Mouse (Mus musculus): ENCODE measurements around the gene Grik2.
"Not testable (repeated sequence)": the region's sequence is repeated elsewhere in the genome, so short reads cannot be mapped to it uniquely, and the experiment has no call there.

Grik2 gene

DNA sequence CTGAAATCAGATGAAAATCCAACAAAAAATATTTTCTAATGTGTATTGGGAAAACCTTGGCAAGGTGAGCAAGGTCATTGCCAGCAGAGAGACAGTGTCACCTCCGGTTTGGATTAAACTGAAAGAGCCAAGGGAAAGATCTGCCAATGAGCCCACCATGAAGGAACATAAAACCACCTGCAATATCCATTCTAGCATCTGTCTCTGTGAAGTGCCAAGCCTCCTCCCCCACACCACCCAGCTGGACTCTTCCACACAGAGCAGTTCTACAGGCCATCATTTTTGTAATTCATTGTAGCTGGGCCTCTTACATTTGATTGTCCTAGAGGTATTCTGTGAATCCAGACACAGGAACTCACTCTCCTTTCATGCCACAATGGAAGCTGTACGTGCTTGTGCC is 148.7 kb downstream of the Grik2 start:
- no peak for DNase-seq

DNA sequence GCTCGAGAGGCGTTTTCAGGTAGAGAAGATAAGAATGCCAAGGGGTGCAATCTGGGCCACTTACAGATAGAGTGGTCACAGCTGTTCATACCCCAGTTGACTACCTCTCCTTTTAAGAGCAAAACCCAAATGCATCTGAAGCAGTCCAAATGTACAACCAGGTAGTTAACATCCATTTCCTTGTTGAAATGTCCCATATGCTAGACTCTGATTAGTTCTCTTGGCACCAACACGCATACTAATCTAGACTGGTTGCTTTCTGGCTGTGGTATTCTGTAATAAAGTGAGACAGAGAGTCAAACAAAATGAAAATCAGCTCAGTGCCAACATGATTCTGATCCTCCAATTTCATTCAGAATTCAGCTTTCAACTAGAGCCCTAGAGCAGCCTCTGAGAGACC is 164.6 kb downstream of the Grik2 start:
- no peak for DNase-seq

DNA sequence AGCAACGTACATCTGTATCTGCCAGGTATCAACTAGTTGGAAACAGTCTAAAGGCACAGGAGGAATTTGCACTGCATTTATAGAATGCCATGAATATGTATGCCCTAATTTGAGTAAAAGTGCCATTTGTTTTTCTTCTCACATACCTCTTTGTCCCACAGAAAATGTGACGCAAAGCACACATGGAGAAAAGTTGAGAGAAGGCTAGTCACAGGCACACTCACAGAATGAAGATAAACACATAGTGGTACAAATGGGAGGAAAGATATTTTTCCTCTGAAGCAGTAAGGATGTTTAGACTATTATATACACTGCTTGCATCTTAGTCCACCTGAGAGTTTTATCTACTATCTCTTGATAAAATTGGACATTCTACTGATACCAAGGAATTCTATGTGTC is 190.9 kb downstream of the Grik2 start:
- DNase-seq: no peak

DNA sequence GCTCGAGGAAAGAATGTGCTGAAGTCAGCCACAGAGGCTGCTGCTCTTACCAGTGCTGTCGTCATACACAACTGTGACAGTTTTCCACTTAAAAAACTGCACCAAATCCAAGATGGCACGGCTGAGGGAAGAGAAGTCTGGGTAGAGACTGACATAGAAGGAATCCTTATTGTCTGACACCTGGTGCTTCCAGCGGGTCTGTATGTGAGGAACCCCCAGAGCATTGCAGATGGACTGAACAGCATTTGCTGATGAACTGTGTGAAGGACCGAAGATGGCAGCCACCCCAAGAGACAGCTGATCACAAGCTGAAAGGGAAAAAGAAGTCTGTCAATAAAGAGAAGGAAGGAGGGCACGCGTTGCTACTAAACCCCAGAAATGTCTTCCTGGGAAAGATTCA is 215.1 kb downstream of the Grik2 start:
- no peak for DNase-seq

DNA sequence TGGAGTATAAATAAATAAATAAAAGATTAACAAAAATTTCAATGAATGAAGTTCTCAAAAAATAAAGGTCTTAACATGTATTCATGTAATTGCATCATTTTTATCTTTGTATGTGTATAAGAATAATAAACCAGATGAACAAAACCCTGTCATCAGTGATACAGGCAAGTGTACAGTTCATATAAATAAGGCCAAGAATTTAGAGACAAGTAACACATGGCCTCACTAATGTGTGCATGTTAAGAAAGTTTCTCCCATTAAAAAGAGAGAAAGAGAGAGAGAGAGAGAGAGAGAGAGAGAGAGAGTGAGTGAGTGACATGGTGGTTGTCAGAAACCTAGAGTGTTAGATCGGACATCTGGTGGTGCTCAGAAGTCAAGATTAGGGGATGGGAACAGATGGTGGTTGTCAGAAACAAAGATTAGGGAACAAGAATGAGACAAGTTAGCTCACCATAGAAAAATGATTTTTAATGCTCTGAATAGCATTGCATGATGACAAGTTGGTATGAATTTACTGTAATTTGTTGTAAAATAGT is 228.6 kb downstream of the Grik2 start:
- DNase-seq: no peak

DNA sequence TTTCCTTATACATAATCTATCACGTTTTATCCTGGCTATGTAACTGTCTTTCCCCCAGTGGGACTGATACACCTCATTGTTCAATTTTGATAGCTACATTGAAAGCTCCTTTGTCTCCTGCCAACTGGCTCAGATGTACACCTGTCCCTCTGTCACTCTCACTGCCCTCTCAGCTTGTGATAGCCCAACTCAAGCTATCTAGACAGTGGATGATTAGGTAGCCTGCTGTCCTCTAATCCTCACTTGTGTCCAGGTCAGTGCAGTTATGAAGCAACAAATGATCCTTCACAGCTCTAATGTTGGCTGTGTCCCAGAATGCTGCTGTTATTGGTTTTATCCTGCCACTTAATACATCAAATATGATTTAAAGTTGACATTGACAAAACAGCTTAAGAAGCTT is 246.3 kb downstream of the Grik2 start:
- DNase-seq: no peak

DNA sequence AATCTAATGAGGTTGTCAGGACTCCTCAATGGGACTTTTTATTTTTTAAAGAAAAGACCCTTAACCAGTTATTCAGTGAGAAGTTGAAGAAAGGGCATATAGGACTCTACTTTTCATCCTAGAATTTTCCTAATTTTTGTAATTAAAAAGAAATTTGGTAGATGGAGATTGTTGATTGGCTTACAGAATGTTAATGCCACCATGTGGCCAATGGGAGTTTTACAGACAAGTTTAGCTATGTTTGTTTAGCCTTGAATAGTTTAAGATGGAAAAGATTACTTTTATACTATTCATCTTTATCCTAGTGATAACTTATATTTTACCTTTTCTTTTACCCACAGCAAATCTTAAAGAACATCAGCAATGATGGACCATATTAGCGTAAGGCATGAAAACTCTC is 268.8 kb downstream of the Grik2 start:
- no peak for DNase-seq

DNA sequence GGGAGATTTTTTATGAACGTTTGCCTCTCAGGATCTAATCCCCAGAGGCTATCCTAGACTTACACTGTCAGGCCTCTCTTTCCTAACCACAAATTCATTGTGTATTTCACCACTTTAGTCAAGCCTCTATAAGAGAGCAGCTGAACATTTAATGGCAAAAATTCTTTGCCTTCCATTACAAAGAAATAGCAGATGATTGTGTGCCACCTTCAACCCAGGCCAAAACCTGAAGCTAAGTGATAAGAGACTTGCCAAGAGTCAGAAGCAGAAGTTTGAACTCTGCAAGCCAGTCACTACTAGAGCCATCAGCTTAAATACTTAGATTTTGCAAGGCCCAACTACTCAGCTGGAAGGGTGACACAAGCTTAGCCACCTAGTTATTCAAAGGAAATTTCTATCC is 287.9 kb downstream of the Grik2 start:
- no peak for DNase-seq

DNA sequence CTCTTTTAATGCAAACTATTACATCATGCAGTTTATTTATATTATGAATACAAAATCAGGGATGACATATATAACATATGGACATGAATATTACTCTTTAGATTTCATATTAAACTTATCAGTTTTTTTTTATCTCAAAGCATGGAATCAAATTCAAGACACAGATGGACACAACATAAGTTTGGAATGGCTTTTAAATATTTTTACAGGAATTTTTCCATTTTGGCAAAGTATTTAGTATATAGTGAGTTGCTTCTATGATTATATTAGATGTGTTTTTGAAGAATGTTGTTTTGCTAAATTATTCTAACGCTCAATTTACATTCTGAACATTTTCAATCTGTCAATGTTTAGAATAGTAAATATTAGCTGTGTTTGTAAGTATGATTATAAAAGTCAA is 291.3 kb downstream of the Grik2 start:
- DNase-seq: no peak

DNA sequence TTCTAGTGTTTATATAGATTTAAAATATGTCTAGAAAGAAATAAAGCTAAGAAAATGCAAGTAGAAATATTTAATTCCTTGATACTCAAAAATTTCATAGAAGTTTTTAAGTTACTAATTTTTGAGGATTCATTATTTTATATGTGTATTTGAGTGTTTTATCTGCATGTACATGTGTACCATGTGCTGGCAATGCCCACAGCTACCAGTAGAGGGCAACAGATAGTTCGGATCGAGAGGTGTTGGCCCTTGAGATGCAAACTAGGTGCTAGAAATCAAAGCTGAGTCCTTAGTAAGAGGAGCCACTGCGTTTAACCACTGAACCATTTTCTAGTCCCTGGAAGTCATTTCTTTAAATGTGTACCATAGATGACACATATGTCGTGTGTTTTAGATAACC is 307.1 kb downstream of the Grik2 start:
- no peak for DNase-seq

DNA sequence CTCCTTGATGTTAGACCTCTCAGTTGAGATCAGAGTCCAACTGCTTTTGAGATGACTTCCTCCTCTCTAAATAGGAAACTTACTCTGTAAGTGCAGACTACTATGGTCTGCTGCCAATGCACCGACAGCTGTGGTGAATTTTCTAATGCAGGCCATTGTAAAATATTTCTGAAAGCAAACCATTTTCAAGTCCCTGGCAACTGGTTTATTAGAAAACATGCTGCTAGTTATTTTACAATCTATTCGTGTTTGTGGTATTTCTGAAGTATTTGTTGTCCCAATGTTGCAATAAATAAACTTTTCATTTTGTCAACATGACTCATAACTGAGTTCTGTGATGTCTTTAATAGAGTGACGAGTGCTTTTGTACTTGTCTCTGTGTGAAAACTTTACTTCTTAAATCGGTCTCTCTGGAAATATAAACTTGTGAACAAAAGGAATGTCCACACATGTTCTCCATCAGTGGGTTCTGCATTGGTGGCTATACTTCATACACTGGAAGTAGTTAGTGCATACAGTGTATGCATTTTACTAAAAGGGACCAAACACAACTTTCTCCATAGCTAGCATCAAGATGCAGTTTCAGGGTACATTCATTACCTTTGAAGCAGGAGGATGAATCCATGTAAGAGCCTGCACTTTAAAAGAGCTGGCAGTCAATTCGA is 308.3 kb downstream of the Grik2 start:
- no peak for DNase-seq

DNA sequence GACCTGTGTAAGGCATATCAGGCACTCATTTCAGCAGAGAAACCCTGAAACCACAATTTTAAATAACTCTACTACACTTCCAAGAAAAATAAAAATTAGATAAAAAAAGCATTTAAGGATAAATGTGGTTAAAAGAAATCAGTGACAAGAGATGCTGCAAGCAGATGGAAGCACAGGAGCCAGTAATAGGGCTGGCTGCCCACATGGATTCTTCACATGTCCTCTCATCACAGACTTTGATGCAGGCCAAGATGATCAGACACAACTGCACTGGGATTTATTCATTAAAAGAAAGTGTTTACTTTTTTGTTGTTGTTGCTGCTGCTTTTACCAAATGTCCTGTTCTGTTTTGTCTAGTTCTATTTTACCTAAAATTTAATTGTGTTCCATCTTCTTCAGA is 315.0 kb downstream of the Grik2 start:
- no peak for DNase-seq

DNA sequence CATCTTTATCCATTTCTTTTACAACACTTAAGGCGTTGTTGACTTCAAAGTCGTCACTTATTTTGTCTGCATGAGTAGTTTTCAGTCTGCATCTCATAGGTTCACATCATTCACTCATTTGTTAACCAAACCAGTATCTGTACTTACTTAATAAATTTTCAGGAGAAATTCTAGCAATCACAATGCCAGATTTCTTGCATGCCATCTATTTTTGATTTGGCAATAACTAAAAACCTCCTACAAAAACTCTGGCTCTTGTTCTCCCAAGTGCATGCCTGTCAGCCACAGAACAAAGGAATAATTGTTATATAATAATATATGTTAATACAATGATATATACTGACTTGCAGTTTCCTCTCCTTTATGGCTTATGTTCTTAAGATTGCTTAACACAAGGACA is 331.8 kb downstream of the Grik2 start:
- no peak for DNase-seq

DNA sequence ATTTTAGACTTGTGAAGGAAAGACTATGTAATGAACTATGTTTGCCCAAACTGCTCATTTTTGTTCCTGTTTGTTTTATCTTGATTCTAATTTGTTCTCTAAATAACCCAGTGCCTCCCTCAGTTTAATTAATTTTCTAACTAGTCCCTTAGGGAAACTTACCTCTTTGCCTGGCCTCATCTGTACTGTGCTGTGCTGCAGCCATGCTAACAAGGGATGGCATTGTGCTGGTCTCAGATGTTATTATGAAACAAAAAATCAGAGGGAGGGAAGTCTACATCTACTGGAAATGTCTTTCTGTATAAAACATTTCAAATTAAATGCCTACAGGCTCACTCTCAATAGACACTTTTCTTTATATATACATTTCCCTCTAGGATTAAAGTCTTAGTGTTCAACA is 335.0 kb downstream of the Grik2 start:
- DNase-seq: no peak

DNA sequence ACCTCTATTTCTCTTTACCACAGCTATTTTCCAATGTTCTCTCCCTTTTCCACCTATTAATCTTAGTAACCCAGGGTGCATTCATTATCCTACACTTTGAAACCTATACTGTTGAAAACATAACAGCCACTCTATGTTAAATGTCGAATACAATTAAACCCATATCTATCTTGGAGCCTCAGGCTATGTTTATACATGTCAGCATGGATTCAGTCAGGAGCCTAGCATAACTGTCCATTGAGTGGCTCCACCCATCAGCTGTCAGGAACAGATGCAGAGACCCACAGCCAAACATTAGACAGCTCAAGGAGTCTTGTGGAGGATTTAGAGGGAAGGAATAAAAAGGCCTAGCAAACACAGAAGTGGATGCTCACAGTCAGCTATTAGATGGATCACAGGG is 347.2 kb downstream of the Grik2 start:
- DNase-seq: no peak

DNA sequence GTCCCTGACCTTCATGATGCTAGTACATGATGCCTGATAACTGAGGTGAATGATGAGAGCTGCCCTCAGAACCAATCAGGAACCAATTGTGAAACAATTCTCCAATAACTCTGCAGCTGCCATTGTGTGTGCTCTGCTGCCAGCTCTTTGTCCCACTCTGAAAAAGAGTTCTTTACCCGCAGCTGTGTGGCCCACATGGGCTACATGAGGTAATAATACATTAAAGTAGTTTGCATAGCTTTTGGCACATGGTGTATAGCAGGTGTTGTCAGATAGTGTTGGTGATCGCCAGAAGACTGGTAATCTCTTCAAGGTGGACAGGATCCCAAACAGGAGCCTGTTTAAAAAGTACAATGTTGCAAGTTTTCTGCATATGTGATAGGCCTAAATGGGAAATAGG is 351.5 kb downstream of the Grik2 start:
- no peak for DNase-seq

DNA sequence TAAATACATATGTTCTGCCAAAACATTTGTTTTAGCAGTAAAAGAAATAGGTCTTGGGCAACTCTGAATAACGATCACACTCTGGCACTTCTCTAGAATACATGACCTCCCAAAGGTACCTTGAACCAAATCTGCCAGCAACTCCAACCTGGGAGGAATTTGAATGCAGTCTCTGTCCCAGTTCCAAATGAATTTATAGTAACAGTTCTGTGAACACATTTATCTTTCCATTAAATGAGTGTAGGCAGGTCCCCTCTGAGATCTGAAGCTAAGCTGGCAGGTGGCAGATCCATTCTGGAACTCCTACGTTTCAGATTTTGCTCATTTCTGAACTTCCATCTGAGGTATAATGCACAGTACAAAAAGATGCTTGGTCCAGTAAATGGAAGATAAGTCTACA is 352.3 kb downstream of the Grik2 start:
- DNase-seq: no peak

DNA sequence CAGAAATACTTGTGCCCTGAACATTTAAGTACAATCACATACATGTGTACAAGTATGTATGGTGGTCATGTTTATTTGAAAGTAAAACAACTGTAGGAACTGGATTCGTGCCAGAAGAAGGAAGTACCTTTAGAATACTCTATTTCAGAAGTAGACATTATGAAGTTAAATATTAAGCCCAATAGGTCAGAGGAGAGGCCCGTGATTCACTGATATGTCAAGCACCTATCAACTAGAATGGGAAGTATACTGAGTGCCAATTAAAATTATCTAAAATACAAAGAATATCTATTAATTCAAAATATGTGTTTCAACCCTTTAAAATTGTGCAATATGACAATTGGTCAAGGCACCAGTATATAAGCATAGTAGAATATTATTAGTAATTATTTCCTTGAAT is 355.7 kb downstream of the Grik2 start:
- no peak for DNase-seq

DNA sequence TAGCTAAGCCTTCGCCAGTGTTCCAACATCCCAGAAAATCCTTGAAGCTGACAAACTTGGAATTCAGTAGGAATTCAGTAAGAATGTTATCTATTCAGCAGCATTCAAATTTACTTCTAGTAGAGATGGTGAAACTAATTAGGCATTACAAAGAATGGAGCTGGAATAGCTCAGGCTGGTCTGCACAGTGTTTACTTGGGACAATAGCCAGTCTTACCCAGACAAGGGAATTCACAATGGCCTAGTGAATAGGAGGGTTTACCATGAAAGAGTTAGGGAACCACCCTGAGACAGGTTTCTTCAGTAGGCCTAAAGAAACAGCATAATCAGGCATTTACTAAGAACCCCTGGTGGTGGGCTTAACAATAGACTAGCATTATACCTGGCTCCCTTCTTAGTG is 371.4 kb downstream of the Grik2 start:
- DNase-seq: not testable (repeated sequence)

DNA sequence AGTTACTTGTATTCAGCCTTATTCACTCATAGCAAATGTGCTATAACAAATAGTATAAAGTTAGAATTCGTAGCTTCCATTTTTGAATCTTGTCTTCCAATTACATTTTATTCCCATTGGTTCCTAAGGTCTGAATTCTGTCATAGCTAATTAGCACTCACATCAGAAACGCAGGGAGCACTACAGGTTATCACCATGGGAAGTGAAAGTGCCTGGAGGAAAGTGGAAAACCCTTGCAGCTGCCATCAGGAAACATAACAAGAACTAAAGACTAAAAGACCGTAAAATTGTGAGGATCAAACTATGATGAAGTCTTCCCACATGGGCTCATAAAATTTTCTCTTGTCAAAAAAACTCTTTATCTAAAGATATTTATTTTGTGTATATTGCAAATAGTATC is 405.6 kb downstream of the Grik2 start:
- no peak for DNase-seq

DNA sequence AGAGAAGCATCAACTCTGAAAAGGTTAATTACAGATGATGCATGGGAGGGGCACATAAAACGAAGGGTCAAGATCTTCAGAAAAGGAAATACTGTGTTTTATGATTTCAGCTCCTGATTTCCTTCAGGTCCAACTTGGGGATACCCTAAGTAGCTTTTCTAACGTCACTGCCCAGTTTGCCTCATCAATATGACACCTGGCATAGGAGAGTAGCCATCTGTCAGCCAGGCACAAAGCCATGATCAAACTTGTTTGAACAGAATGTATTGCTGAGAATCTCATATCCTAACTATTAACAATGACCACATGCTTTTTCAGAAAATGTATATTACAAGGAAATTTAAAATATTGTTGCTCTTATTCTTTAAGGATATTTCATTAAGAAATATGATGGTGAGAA is 406.7 kb downstream of the Grik2 start:
- no peak for DNase-seq

DNA sequence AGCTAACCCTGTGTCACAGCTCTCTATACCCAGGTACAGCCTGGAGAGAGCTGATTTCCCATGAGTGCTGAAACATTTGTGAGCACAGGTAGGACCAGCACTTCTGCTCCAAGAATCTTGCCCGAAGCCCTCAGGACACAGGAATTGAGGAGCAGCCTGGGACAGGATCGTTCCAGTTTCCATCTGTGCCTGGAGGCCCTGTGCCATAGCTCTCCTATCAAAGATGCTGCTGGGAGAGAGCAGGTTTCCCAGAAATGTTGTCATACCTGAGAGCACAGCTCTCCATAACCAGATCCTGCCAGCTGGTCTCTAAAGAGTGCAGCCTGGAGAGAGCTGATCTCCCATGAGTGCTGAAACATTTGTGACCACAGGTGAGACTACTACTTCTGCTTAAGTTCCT is 420.0 kb downstream of the Grik2 start:
- DNase-seq: no peak

DNA sequence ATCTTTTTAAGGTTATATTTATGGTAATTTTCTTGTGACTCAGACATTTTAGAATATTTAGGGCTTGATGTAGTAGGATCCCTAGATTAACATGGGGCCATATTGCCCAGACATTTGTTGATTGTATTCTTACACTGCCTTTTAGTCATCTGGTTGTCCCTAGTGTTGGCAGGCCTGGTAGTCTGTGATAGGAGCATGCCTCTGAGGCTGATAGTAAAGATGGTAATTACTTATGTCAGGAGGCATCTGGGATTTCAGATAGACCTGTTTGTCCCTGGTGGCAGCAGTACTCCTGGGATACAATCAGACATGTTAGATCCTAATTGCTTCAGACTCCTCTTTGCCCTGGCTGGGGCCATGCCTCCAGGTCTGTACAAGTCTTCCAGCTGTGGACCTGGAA is 423.3 kb downstream of the Grik2 start:
- no peak for DNase-seq

DNA sequence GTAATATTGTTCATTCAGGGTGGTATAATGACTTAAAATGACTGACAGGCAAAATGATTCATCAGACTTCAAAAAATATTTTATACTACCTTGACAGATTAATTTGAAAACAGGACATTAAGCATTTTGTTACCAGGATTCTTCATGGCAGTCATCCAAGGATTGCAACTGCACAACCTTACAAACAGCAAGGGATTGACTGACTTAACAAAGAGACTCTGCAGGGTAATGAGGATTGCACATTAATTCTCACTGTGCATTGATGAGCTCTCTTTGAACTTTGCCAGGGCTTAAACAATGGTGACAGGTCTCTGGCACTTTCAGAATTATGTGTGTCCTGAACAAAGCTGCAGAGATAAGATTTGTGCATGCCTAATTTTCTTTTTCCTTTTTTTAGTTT is 466.2 kb downstream of the Grik2 start:
- DNase-seq: no peak

DNA sequence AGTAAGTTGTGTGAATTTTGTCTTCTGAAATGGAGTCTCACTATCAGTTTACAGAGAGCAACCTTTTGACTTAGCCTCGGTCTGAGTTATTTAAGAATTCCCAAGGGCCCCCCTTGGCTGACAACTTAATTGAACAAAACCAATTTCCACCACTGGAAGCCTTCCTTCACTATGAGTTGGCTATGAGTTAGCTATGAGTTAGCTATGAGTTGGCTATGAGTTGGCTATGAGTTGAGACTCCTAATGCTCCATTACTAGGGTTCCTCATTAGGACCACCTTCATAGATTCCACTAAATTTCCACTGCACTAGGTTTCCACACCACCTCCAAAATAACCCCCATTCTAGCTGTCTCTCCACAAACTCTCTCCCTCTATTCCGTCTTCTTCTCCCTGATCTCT is 468.7 kb downstream of the Grik2 start:
- no peak for DNase-seq
